Mouse (Mus musculus) embryonic facial prominence, embryonic 15.5 days (tissue): ENCODE measurements around the gene Cox6b2. TPM values are rescaled to one million over a fixed set of nuclear protein-coding genes. Genes with fewer than 3 reads are reported as not detected.

Source experiments
- ATAC-seq: fragments of 200-750 bp; cut with Nextera tagmentation; 2 replicates; pipeline ENCODE4 v1.8.0; 2017; ENCODE audit warnings: low read depth, moderate TSS enrichment; ENCODE audit not compliant: insufficient number of reproducible peaks, low FRiP score, low TSS enrichment
- H3K27ac ChIP-seq: fragments of 300-500 bp; sonication (generic); replicated peaks from 2 replicates; pipeline ENCODE4 v1.5.1; 2015; ENCODE audit warnings: mild to moderate bottlenecking, inconsistent platforms
- H3K27me3 ChIP-seq: fragments of 300-500 bp; sonication (generic); 2 replicates; pipeline ENCODE4 v1.6.1; 2015; ENCODE audit warnings: inconsistent platforms
- H3K36me3 ChIP-seq: fragments of 300-500 bp; sonication (generic); 2 replicates; pipeline ENCODE4 v1.6.1; 2015; ENCODE audit warnings: mild to moderate bottlenecking, inconsistent platforms
- H3K4me1 ChIP-seq: fragments of 300-500 bp; sonication (generic); 2 replicates; pipeline ENCODE4 v1.6.1; 2015; ENCODE audit warnings: inconsistent platforms
- H3K4me2 ChIP-seq: fragments of 300-500 bp; sonication (generic); replicated peaks from 2 replicates; pipeline ENCODE4 v1.6.1; 2015; ENCODE audit warnings: mild to moderate bottlenecking, inconsistent platforms
- H3K4me3 ChIP-seq: fragments of 300-500 bp; sonication (generic); replicated peaks from 2 replicates; pipeline ENCODE4 v1.5.1; 2015; ENCODE audit warnings: mild to moderate bottlenecking, inconsistent platforms
- H3K9ac ChIP-seq: fragments of 300-500 bp; sonication (generic); 2 replicates; pipeline ENCODE4 v1.6.1; 2015; ENCODE audit warnings: inconsistent platforms
- H3K9me3 ChIP-seq: fragments of 300-500 bp; sonication (generic); replicated peaks from 2 replicates; pipeline ENCODE4 v1.6.1; 2016; ENCODE audit warnings: inconsistent platforms
- WGBS: fragments of 180-500 bp; shearing (Covaris S2); methylation state at CpG from one replicate; pipeline ENCODE4 v1.1.7; 2015; 5-methylcytosine and 5-hydroxymethylcytosine counted together
- polyA plus RNA-seq: library from polyadenylated mRNA; unstranded; fragments of >200 nt; fragmentation: Nextera tagmentation; extraction: Ambion mirVana; gene quantifications from 2 replicates; pipeline ENCODE4 v1.2.1, GENCODE M21; 2015

Cox6b2 gene
- polyA plus RNA-seq, 1 experiment from 2014 or later = 64.2 TPM

GRCm38 (mm10) chr7:4751971-4752820, 698 bp downstream of the Cox6b2 start:
- WGBS = 1% methylated on average over 29 of the region's 30 CpGs

GRCm38 (mm10) chr7:4749169-4749568, 3.7 kb downstream of the Cox6b2 start:
- no peak overlapping the region for H3K27ac ChIP-seq
- H3K27me3 ChIP-seq = no peaks in the 10 kb centered on the region
- no peak overlapping the region for H3K4me2 ChIP-seq
- 75% methylated on average over 2 of the region's 2 CpGs for WGBS
- peaks cover 25% of the 10 kb centered on the region for H3K36me3 ChIP-seq
- H3K4me3 ChIP-seq = no peak overlapping the region
- no peak overlapping the region for H3K9ac ChIP-seq
- ATAC-seq = no peak
- H3K9me3 ChIP-seq = no peaks in the 10 kb centered on the region
- peaks cover 19% of the 10 kb centered on the region for H3K4me1 ChIP-seq

More at GRCm38 (mm10) chr7:4751971-4752820, 698 bp downstream of the Cox6b2 start:
- H3K4me3 ChIP-seq = peak overlapping the region; percentile 49
- H3K36me3 ChIP-seq = 0 out of 2 replicates have a peak, but pooled peaks cover 3% of the 10 kb centered on the region
- peaks cover 19% of the 10 kb centered on the region for H3K4me1 ChIP-seq
- H3K9ac ChIP-seq = 0 out of 2 replicates have a peak overlapping the region, but pooled peaks have one; percentile 12
- peak; percentile 77 for ATAC-seq
- no peaks in the 10 kb centered on the region for H3K9me3 ChIP-seq
- peak overlapping the region; percentile 69 for H3K4me2 ChIP-seq
- no peaks in the 10 kb centered on the region for H3K27me3 ChIP-seq
- peak overlapping the region; percentile 81 for H3K27ac ChIP-seq

DNA sequence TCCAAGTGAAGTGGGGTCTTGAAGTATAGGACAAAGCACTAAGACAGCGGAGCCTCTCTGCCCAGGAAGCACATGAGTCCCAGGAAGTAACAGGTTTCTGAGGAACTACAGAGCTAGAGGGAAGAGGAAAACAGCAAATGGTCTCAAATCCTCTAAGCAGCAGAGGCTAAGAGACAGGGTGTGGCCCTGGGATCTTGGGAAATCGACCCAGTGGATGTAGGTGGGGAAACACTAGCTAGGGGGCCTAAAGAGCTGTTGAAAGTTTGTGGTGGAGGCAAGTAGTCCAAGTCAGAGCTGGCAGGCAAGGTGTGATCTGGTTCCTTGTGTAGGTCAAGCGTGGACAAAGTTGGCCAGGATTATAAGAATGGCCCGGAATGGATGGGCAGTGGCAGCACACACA, 4.6 kb downstream of the Cox6b2 start:
- Histone ChIP-seq H3K36me3 (peaks cover 32% of the 10 kb centered on the region), H3K9ac (no peak overlapping the region), H3K27me3 (no peaks in the 10 kb centered on the region), H3K4me3 (no peak overlapping the region), H3K4me2 (no peak overlapping the region), H3K27ac (no peak overlapping the region), H3K4me1 (peaks cover 19% of the 10 kb centered on the region), H3K9me3 (no peaks in the 10 kb centered on the region)
- no peak for ATAC-seq
- WGBS = 75% methylated on average over 4 of the region's 4 CpGs

DNA sequence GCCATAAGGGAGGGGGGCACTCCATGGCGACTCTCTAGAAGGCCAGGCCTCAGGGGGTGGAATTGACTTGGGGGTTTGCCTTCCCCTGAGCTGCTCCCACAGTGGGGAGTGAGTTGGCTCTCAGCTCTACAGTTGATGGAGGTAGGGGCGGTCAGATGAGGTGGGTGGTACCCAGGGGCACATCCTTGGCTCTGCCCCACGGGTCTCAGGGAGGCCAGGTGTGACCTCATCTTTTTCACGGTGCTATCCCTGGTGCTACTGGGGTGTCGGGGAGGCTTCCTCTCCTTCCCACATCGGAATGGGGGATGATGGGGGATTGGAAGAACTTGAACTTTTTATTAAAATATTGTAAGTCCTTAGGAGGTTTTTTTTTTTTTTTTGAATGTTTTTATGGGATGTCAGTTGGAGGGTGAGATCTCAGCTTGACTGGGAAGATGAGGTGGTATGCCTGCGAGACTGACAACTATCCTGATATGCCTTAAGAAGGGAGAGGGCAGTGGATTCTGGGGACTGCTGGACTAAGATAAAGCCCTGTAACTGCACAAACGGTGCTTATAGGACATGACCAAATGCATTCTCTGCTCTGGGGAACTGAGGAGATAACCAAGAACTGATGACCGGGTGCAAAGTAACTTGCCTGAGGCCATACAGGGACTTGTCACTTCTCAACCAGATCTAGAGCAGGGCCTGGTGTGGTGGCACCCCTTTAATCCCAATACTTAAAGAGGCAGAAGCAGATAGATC, 5.6 kb downstream of the Cox6b2 start:
- Histone ChIP-seq H3K9me3 (no peaks in the 10 kb centered on the region), H3K36me3 (peaks cover 40% of the 10 kb centered on the region), H3K27me3 (no peaks in the 10 kb centered on the region), H3K27ac (no peak overlapping the region), H3K9ac (no peak overlapping the region), H3K4me2 (no peak overlapping the region), H3K4me1 (peaks cover 16% of the 10 kb centered on the region), H3K4me3 (no peak overlapping the region)
- no peak for ATAC-seq
- WGBS = 72% methylated on average over 9 of the region's 9 CpGs

DNA sequence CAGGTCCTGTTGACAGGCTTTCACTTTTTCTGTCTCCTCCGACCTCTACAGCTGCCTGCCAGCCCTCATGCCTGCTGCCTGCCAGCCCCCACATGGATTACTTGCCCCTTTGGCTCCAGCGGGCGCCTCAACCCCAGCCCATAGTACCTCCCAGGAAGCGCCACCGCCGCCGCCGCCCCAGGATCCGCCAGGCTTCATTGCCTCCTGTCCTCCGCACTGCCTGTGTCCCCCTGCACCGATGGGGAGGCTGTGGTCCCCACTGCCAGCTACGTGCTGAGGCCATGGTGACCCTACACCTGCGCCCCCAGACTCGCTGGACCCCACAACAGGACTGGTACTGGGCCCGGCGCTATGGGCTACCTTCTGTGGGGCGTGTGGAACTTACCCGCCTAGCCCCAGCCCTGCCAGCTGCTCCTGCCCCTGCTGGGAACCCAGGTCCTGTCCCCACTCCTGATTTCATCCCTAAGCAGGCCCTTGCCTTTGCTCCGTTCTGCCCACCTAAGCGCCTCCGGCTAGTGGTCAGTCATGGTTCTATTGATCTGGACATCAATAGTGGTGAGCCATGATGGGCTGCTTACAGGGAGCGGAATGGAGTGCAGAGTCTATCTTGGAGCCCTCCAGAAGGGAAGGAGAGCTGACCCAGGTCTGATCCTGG, 6.4 kb downstream of the Cox6b2 start:
- H3K36me3 ChIP-seq = peaks cover 40% of the 10 kb centered on the region
- no peak for ATAC-seq

DNA sequence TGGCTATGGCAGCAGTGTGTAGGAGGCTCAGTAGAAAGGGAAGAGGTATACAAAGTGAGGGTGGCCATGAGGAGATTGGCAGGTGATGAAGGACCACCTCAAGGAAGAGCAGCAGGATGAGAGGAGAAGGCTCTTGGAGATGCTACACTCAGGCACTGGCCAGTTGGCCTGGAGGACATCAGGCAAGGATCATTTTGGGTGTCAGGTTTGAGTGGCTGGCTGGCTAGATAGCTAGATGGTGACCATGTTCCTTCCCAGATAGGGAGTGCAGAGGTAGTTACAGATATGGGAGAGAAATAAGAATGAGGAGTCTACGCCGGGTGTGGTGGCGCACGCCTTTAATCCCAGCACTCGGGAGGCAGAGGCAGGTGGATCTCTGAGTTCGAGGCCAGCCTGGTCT, 8.0 kb downstream of the Cox6b2 start:
- no peak overlapping the region for H3K4me3 ChIP-seq
- H3K36me3 ChIP-seq = peaks cover 40% of the 10 kb centered on the region
- no peaks in the 10 kb centered on the region for H3K9me3 ChIP-seq
- H3K4me2 ChIP-seq = no peak overlapping the region
- no peak for ATAC-seq
- WGBS = 94% methylated on average over 6 of the region's 6 CpGs
- peaks cover 22% of the 10 kb centered on the region for H3K4me1 ChIP-seq
- H3K9ac ChIP-seq = no peak overlapping the region
- H3K27ac ChIP-seq = no peak overlapping the region
- no peaks in the 10 kb centered on the region for H3K27me3 ChIP-seq

More for the DNA sequence above, 6.4 kb downstream of the Cox6b2 start:
- 83% methylated on average over 22 of the region's 22 CpGs for WGBS
- H3K4me1 ChIP-seq = peaks cover 16% of the 10 kb centered on the region
- no peak overlapping the region for H3K27ac ChIP-seq
- H3K4me3 ChIP-seq = no peak overlapping the region
- no peaks in the 10 kb centered on the region for H3K9me3 ChIP-seq
- H3K4me2 ChIP-seq = no peak overlapping the region
- no peak overlapping the region for H3K9ac ChIP-seq
- no peaks in the 10 kb centered on the region for H3K27me3 ChIP-seq

DNA sequence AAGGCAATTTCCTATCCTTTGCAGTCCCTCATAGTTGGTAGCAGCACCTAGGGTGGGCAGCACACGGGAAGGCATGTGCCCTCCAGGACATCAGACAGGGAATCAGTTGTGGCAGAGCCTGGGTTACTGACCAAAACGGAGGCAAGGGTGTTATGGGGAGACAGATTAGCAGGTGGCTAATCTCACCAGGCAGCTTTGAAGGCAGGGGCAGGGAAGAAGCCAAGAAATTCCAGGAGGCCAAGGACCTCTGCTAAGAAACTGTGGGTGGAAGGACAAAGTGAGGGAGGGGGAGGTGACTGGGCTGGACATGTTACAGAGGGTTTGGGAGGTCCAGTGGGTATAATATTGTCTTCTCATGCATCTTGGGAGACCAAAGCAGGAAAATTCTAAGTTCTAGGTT, 9.5 kb downstream of the Cox6b2 start:
- H3K9me3 ChIP-seq = no peaks in the 10 kb centered on the region
- 67% methylated on average over 2 of the region's 2 CpGs for WGBS
- no peak overlapping the region for H3K27ac ChIP-seq
- no peak overlapping the region for H3K9ac ChIP-seq
- H3K27me3 ChIP-seq = no peaks in the 10 kb centered on the region
- ATAC-seq = no peak
- H3K36me3 ChIP-seq = peaks cover 38% of the 10 kb centered on the region
- no peak overlapping the region for H3K4me3 ChIP-seq
- no peak overlapping the region for H3K4me2 ChIP-seq
- H3K4me1 ChIP-seq = peaks cover 31% of the 10 kb centered on the region

DNA sequence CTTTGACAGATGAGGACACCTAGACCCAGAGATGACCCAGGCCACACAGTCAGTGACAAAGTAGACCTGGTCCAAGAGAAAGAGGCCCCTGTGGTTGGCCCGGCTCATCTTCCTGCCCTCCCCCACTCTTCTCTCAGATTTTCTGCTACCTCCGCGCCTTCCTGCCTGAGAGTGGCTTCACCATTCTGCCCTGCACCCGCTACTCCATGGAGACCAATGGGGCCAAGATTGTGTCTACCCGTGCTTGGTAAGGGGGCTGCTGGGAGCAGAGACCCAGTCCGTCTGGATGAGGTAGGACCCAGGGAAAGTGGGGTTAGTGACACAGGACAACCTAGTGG, 10.4 kb downstream of the Cox6b2 start:
- H3K27ac ChIP-seq = no peak overlapping the region
- 82% methylated on average over 6 of the region's 6 CpGs for WGBS
- H3K36me3 ChIP-seq = peaks cover 38% of the 10 kb centered on the region
- no peak for ATAC-seq
- H3K4me1 ChIP-seq = peaks cover 31% of the 10 kb centered on the region
- no peak overlapping the region for H3K4me2 ChIP-seq
- H3K9ac ChIP-seq = no peak overlapping the region
- H3K9me3 ChIP-seq = no peaks in the 10 kb centered on the region
- no peaks in the 10 kb centered on the region for H3K27me3 ChIP-seq
- H3K4me3 ChIP-seq = no peak overlapping the region

- Histone ChIP-seq H3K4me3 (peak overlapping the region; percentile 81; the same call in 1 of the 2 replicates), H3K27me3 (no peaks in the 10 kb centered on the region), H3K36me3 (peaks cover 38% of the 10 kb centered on the region), H3K4me1 (peaks cover 31% of the 10 kb centered on the region), H3K9ac (no peak overlapping the region), H3K27ac (no peak overlapping the region), H3K9me3 (no peaks in the 10 kb centered on the region), H3K4me2 (peak overlapping the region; percentile 80)
- ATAC-seq = no peak
- WGBS = 77% methylated on average over 21 of the region's 21 CpGs
These were observed 11.0 kb downstream of the Cox6b2 start for GRCm38 (mm10) chr7:4741672-4742481.

GRCm38 (mm10) chr7:4741151-4741550, 11.7 kb downstream of the Cox6b2 start:
- peak overlapping the region; percentile 80 for H3K4me2 ChIP-seq
- peak overlapping the region; percentile 80 for H3K9ac ChIP-seq
- WGBS = 9% methylated on average over 4 of the region's 4 CpGs
- H3K27ac ChIP-seq = peak overlapping the region; percentile 91
- H3K4me3 ChIP-seq = peak overlapping the region; percentile 81
- H3K27me3 ChIP-seq = no peaks in the 10 kb centered on the region
- ATAC-seq = no peak
- peaks cover 32% of the 10 kb centered on the region for H3K36me3 ChIP-seq
- H3K4me1 ChIP-seq = peaks cover 31% of the 10 kb centered on the region
- H3K9me3 ChIP-seq = no peaks in the 10 kb centered on the region
